Mouse (Mus musculus) myocyte (in vitro differentiated cells): ENCODE data around the gene Hes6.

Experiments
- E2F4 ChIP-seq: IDR thresholded peaks from one replicate; pipeline ENCODE4 v1.6.1; 2011; ENCODE audit warnings: mild to moderate bottlenecking, control low read depth, moderate library complexity; ENCODE audit not compliant: insufficient read depth
- MAX ChIP-seq: IDR thresholded peaks from one replicate; pipeline ENCODE4 v1.6.1; 2011; ENCODE audit warnings: low read depth, mild to moderate bottlenecking, control low read depth
- POLR2A ChIP-seq: IDR thresholded peaks from one replicate; pipeline ENCODE4 v1.6.1; 2011; ENCODE audit warnings: low read depth, mild to moderate bottlenecking, control low read depth, moderate library complexity; ENCODE audit not compliant: insufficient read length

GRCm38 (mm10) chr1:91436380-91437082 lies 22.7 kb upstream of the Hes6 start:
- TF ChIP-seq POLR2A = no peak
- no peak for TF ChIP-seq MAX
- TF ChIP-seq E2F4 = no peak
